Mouse (Mus musculus) liver, embryonic 15.5 days (tissue): ENCODE results near the gene Usp20. TPM values are rescaled to one million over a fixed set of nuclear protein-coding genes. Genes with fewer than 3 reads are reported as not detected.
A peak's percentile ranks its signal among the peaks of the same experiment; 100 is the strongest.

Experiments
- ATAC-seq: fragments of 200-750 bp; cut with Nextera tagmentation; 2 replicates; pipeline ENCODE4 v1.8.0; 2017; ENCODE audit warnings: moderate number of reproducible peaks, mild to moderate bottlenecking, moderate library complexity; ENCODE audit not compliant: insufficient read depth
- H3K27ac ChIP-seq: fragments of 300-500 bp; sonication (generic); replicated peaks from 2 replicates; pipeline ENCODE4 v1.5.1; 2015; ENCODE audit warnings: mild to moderate bottlenecking, inconsistent platforms
- H3K27me3 ChIP-seq: fragments of 300-500 bp; sonication (generic); 2 replicates; pipeline ENCODE4 v1.6.1; 2015; ENCODE audit warnings: mild to moderate bottlenecking, inconsistent platforms
- H3K36me3 ChIP-seq: fragments of 300-500 bp; sonication (generic); replicated peaks from 2 replicates; pipeline ENCODE4 v1.6.1; 2015; ENCODE audit warnings: moderate library complexity, mild to moderate bottlenecking, inconsistent platforms
- H3K4me1 ChIP-seq: fragments of 300-500 bp; sonication (generic); replicated peaks from 2 replicates; pipeline ENCODE4 v1.6.1; 2015; ENCODE audit warnings: inconsistent platforms
- H3K4me2 ChIP-seq: fragments of 300-500 bp; sonication (generic); 2 replicates; pipeline ENCODE4 v1.6.1; 2015; ENCODE audit warnings: moderate library complexity, mild to moderate bottlenecking, inconsistent platforms
- H3K4me3 ChIP-seq: fragments of 300-500 bp; sonication (generic); replicated peaks from 2 replicates; pipeline ENCODE4 v1.5.1; 2015; ENCODE audit warnings: mild to moderate bottlenecking, inconsistent platforms
- H3K9ac ChIP-seq: fragments of 300-500 bp; sonication (generic); 2 replicates; pipeline ENCODE4 v1.6.1; 2015; ENCODE audit warnings: moderate library complexity, mild to moderate bottlenecking, inconsistent platforms
- H3K9me3 ChIP-seq: fragments of 300-500 bp; sonication (generic); replicated peaks from 2 replicates; pipeline ENCODE4 v1.6.1; 2016; ENCODE audit warnings: inconsistent platforms
- WGBS: fragments of 180-500 bp; shearing (Covaris S2); methylation state at CpG from one replicate; pipeline ENCODE4 v1.1.7; 2015; ENCODE audit warnings: mixed read lengths; ENCODE audit not compliant: insufficient replicate concordance; 5-methylcytosine and 5-hydroxymethylcytosine counted together
- polyA plus RNA-seq: library from polyadenylated mRNA; unstranded; fragments of >200 nt; fragmentation: Nextera tagmentation; extraction: Ambion mirVana; gene quantifications from 2 replicates; pipeline ENCODE4 v1.2.1, GENCODE M21; 2015

Gene Usp20
- polyA plus RNA-seq, 1 experiment from 2014 or later = 4.3 TPM

GRCm38 (mm10) chr2:30954797-30955196 lies 27.3 kb upstream of the Usp20 start:
- Histone ChIP-seq H3K27me3 (no peaks in the 10 kb centered on the region), H3K9me3 (no peaks in the 10 kb centered on the region), H3K4me3 (peak overlapping the region; percentile 89), H3K27ac (0 out of 2 replicates have a peak overlapping the region, but pooled peaks have one; percentile 14), H3K9ac (peak overlapping the region; percentile 89; the same call in 1 of the 2 replicates), H3K36me3 (peaks cover 49% of the 10 kb centered on the region), H3K4me2 (peak overlapping the region; percentile 87), H3K4me1 (peaks cover 53% of the 10 kb centered on the region)
- ATAC-seq = no peak
- WGBS = 53% methylated on average over 6 of the region's 6 CpGs

DNA sequence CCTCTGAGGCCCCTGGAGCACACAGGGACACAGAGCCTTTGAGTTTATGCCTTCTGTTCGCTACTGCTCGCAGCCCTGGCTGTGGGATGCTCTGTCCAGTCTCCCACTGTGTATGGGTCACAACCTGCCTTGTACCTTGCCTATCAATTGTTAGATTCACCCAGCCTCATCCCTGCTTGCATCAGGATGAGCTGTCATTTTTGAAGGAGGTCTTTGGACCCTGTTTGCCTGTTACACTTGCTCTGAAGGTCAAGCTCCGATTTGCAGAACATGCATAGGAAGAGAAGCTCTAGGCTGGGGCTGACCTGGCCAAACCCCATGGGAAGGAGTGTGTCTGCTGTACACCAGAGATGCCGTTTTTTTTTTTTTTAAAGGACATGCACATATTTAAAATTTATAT lies 24.6 kb upstream of the Usp20 start:
- WGBS = 75% methylated on average over 4 of the region's 4 CpGs
- Histone ChIP-seq H3K27ac (no peak overlapping the region), H3K27me3 (no peaks in the 10 kb centered on the region), H3K4me1 (peaks cover 49% of the 10 kb centered on the region), H3K36me3 (peaks cover 76% of the 10 kb centered on the region), H3K4me3 (no peak overlapping the region), H3K4me2 (no peak overlapping the region), H3K9me3 (no peaks in the 10 kb centered on the region), H3K9ac (no peak overlapping the region)
- no peak for ATAC-seq

- H3K36me3 ChIP-seq = peaks cover 88% of the 10 kb centered on the region
- peak; percentile 66 for ATAC-seq
- no peak overlapping the region for H3K9ac ChIP-seq
- no peaks in the 10 kb centered on the region for H3K9me3 ChIP-seq
- peak overlapping the region; percentile 64 for H3K27ac ChIP-seq
- no peak overlapping the region for H3K4me2 ChIP-seq
- H3K27me3 ChIP-seq = no peaks in the 10 kb centered on the region
- H3K4me1 ChIP-seq = peaks cover 41% of the 10 kb centered on the region
- H3K4me3 ChIP-seq = no peak overlapping the region
- 73% methylated on average over 14 of the region's 14 CpGs for WGBS
Observed at GRCm38 (mm10) chr2:30958726-30959125, 23.4 kb upstream of the Usp20 start.

- Histone ChIP-seq H3K4me2 (no peak overlapping the region), H3K27me3 (no peaks in the 10 kb centered on the region), H3K4me3 (no peak overlapping the region), H3K9ac (no peak overlapping the region), H3K9me3 (no peaks in the 10 kb centered on the region), H3K27ac (peak overlapping the region; percentile 64), H3K36me3 (peaks cover 100% of the 10 kb centered on the region), H3K4me1 (peaks cover 34% of the 10 kb centered on the region)
- ATAC-seq = no peak
- 51% methylated on average over 5 of the region's 5 CpGs for WGBS
Observed at GRCm38 (mm10) chr2:30959856-30960255, 22.2 kb upstream of the Usp20 start.

DNA sequence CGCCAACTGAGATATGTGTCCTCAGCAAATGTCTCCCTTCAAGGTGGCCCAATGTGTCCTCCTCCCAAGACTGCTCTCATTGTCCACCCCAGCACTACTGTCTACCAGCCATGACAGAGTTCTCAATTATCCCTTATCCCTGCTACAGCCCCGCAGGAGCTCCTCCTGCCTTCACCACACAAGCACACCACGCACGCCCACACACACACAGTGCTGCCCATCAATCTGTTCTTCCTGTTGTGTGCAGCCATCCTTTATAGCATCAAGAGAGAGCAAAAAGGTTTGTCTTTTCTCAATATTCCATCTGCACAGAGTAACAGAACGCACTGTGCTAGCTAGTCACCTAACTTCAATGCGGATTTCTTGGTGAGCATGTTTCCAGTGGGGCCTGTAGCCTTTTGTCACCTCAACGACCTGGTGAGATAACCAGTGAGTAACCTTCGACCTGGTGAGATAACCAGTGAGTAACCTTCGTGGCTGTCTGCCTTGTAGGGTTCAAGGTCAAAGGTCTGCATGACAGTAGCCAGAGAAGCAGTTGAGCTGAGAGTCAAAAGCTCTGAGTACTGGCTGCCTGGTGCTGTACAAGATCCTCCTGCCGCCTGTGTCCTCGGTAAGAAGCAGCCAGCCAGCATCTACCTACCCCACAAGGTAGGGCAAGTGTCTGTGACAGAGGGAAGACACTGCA lies 19.4 kb upstream of the Usp20 start:
- peaks cover 87% of the 10 kb centered on the region for H3K36me3 ChIP-seq
- peaks cover 42% of the 10 kb centered on the region for H3K4me1 ChIP-seq
- H3K27me3 ChIP-seq = no peaks in the 10 kb centered on the region
- H3K4me2 ChIP-seq = no peak overlapping the region
- H3K9ac ChIP-seq = no peak overlapping the region
- H3K4me3 ChIP-seq = no peak overlapping the region
- WGBS = 70% methylated on average over 11 of the region's 11 CpGs
- peak overlapping the region; percentile 14; the same call in 1 of the 2 replicates for H3K27ac ChIP-seq
- no peak for ATAC-seq
- no peaks in the 10 kb centered on the region for H3K9me3 ChIP-seq

DNA sequence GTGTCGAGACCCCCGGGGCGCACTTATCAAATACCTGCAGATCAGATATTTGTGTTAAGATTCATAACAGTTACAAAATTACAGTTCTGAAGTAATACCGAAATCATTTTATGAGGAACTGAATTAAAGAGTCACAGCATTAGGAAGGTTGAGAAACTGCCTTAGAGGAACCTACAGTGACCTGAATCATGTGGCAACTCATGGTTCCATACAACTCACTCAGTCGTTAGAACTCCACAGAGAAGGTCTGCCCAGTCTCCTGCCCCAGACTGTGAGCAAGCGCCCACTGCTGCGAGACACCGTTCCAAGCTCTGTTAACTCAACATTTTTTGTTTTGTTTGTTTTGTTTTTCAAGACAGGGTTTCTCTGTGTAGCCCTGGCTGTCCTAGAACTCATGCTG lies 16.5 kb upstream of the Usp20 start:
- no peaks in the 10 kb centered on the region for H3K27me3 ChIP-seq
- H3K4me3 ChIP-seq = peak overlapping the region; percentile 99; the same call in 1 of the 2 replicates
- peak overlapping the region; percentile 82 for H3K4me2 ChIP-seq
- peaks cover 35% of the 10 kb centered on the region for H3K4me1 ChIP-seq
- no peak for ATAC-seq
- H3K9ac ChIP-seq = no peak overlapping the region
- peaks cover 58% of the 10 kb centered on the region for H3K36me3 ChIP-seq
- H3K9me3 ChIP-seq = no peaks in the 10 kb centered on the region
- WGBS = 75% methylated on average over 8 of the region's 8 CpGs
- peak overlapping the region; percentile 45; the same call in 1 of the 2 replicates for H3K27ac ChIP-seq

DNA sequence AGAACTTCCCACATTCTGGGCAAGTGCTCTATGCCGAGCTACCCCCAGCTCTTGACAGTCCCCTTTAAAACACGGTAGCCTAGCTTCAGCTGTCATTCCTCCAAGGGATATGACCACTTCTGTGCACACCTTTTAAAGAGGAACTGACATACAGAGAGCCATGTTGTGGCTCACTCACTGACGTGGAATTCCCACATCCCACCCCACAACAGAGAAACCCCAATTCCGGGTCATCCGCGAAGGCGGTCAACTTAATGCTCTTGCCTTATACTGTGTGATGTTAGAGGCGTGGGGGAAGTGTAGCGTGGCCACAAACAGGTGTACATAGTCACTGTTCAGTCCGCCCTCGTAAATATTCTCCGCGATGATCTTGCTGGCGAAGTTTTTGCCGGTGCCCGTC lies 15.3 kb upstream of the Usp20 start:
- peak overlapping the region; percentile 86; the same call in 1 of the 2 replicates for H3K27ac ChIP-seq
- H3K9ac ChIP-seq = peak overlapping the region; percentile 97
- H3K4me2 ChIP-seq = peak overlapping the region; percentile 82
- WGBS = 6% methylated on average over 16 of the region's 16 CpGs
- H3K36me3 ChIP-seq = peaks cover 46% of the 10 kb centered on the region
- H3K4me1 ChIP-seq = peaks cover 35% of the 10 kb centered on the region
- no peaks in the 10 kb centered on the region for H3K9me3 ChIP-seq
- no peak for ATAC-seq
- no peaks in the 10 kb centered on the region for H3K27me3 ChIP-seq
- H3K4me3 ChIP-seq = peak overlapping the region; percentile 99

GRCm38 (mm10) chr2:30967352-30968327 lies 14.4 kb upstream of the Usp20 start, which contains the start of gene Tor1a:
TSS of gene Tor1a (minus strand) at chr2:30967933.
- Histone ChIP-seq H3K27ac (peak within 1 kb of the TSS; percentile 86), H3K9me3 (no peaks in the 10 kb centered on the region), H3K4me3 (peak within 1 kb of the TSS; percentile 99), H3K36me3 (peaks cover 42% of the 10 kb centered on the region), H3K27me3 (no peaks in the 10 kb centered on the region), H3K9ac (peak within 1 kb of the TSS; percentile 97), H3K4me2 (peak within 1 kb of the TSS; percentile 82), H3K4me1 (peaks cover 35% of the 10 kb centered on the region)
- ATAC-seq = peak; percentile 88
- 2% methylated on average over 59 of the region's 59 CpGs for WGBS

- H3K27me3 ChIP-seq = no peaks in the 10 kb centered on the region
- no peak for ATAC-seq
- peak overlapping the region; percentile 93 for H3K4me2 ChIP-seq
- peaks cover 43% of the 10 kb centered on the region for H3K4me1 ChIP-seq
- H3K9me3 ChIP-seq = no peaks in the 10 kb centered on the region
- 0 out of 2 replicates have a peak overlapping the region, but pooled peaks have one; percentile 73 for H3K9ac ChIP-seq
- 48% methylated on average over 7 of the region's 7 CpGs for WGBS
- peaks cover 20% of the 10 kb centered on the region for H3K36me3 ChIP-seq
- H3K27ac ChIP-seq = no peak overlapping the region
- H3K4me3 ChIP-seq = peak overlapping the region; percentile 93
Observed at GRCm38 (mm10) chr2:30983024-30983423, 945 bp downstream of the Usp20 start.

DNA sequence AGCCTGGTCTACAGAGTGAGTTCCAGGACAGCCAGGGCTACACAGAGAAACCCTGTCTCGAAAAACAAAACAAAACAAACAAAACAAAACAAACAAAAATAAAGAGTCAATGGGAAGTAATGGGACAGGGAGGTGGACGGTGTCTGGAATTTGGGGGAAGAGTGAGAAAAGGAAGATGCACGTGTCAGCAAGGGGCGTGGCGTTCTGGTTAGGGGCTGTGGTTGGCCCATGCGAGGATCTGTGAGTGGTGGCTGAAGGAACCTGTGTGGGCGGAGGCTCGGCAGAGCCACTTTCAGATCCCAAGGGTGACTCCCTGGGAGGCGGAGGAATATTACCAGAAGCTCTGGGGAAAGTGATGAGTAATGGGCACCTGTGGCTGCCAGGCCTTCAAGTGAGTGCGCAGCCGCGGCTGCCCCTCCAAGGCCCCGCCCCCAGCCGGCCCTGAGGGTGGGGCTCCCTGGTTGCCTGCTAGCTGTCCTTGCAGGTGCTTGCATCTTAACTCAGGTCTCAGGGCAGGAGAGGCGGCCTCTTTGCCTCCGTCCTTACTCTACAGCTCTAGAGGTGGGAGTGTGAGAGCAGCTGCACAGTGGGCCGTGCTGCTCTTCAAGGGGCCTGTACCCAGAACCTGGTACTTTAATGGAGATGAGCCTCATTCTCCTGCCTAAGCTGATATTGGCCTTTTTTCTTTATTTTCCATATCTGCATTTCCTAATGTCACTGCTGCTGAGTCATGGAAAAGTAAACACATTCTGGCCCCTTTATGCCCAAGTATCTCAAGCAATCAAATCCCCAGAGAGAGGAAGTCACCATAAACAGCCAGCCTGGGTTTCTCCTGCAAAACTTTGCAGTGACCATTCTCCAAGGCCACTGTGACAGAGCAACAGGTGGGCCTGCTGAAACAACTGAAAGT lies 3.3 kb downstream of the Usp20 start:
- Histone ChIP-seq H3K36me3 (no peaks in the 10 kb centered on the region), H3K27me3 (no peaks in the 10 kb centered on the region), H3K4me3 (peak overlapping the region; percentile 35), H3K9ac (no peak overlapping the region), H3K27ac (no peak overlapping the region), H3K4me2 (peak overlapping the region; percentile 55), H3K4me1 (peaks cover 38% of the 10 kb centered on the region), H3K9me3 (no peaks in the 10 kb centered on the region)
- ATAC-seq = no peak
- 20% methylated on average over 17 of the region's 17 CpGs for WGBS
